Mouse (Mus musculus): ENCODE results near the gene Sept1. TPM values are rescaled to one million over a fixed set of nuclear protein-coding genes. Genes with fewer than 3 reads are reported as not detected.

The Sept1 gene
- total RNA-seq, 2 experiments from 2014 or later = 25.5 to 47.7 TPM

- no peak for ATAC-seq (replicated peaks; ENCODE audit: low FRiP score, low TSS enrichment, poor library complexity, severe bottlenecking)
Observed at GRCm38 (mm10) chr7:127165607-127166493, 67.1 kb downstream of the Sept1 start.

Other genes starting within 250 kb of the Sept1 start
- 5.6 and 7.9 TPM in 2 replicates for gene Mvp, start 218.5 kb downstream of the Sept1 start, total RNA-seq (2014; fragmentation: Nextera tagmentation)
- gene Mvp, start 218.5 kb downstream of the Sept1 start, total RNA-seq (2017) = 13.5 and 19.7 TPM in 2 replicates
- gene Pagr1b, start 216.6 kb downstream of the Sept1 start, total RNA-seq (2014; fragmentation: Nextera tagmentation) = 0.66 TPM in 1 of 2 replicates, not detected in the other
- 4.5 and 8.7 TPM in 2 replicates for gene Pagr1b, start 216.6 kb downstream of the Sept1 start, total RNA-seq (2017)
- gene Pagr1a, start 215.8 kb downstream of the Sept1 start, total RNA-seq (2014; fragmentation: Nextera tagmentation) = 62.5 and 66.9 TPM in 2 replicates
- gene Pagr1a, start 215.8 kb downstream of the Sept1 start, total RNA-seq (2017) = 24.5 TPM in 1 of 2 replicates, not detected in the other
- gene Gm42742, start 212.0 kb downstream of the Sept1 start, total RNA-seq (2014; fragmentation: Nextera tagmentation) = 0.47 and 3.3 TPM in 2 replicates
- gene Gm42742, start 212.0 kb downstream of the Sept1 start, total RNA-seq (2017) = 22.6 TPM in 1 of 2 replicates, not detected in the other
- gene Prrt2, start 211.9 kb downstream of the Sept1 start, total RNA-seq (2014; fragmentation: Nextera tagmentation) = 0.74 and 2.0 TPM in 2 replicates
- 0.80 and 2.3 TPM in 2 replicates for gene Prrt2, start 211.9 kb downstream of the Sept1 start, total RNA-seq (2017)
- gene Maz, start 206.1 kb downstream of the Sept1 start, total RNA-seq (2014; fragmentation: Nextera tagmentation) = 256 and 270 TPM in 2 replicates
- 54.2 and 70.0 TPM in 2 replicates for gene Maz, start 206.1 kb downstream of the Sept1 start, total RNA-seq (2017)
- gene Kif22, start 190.7 kb downstream of the Sept1 start, total RNA-seq (2014; fragmentation: Nextera tagmentation) = 68.1 and 120 TPM in 2 replicates
- gene Kif22, start 190.7 kb downstream of the Sept1 start, total RNA-seq (2017) = 56.1 and 67.7 TPM in 2 replicates
- gene Zg16, start 145.8 kb downstream of the Sept1 start, total RNA-seq (2014; fragmentation: Nextera tagmentation) = 61.9 and 97.7 TPM in 2 replicates
- 27.8 and 47.2 TPM in 2 replicates for gene Zg16, start 145.8 kb downstream of the Sept1 start, total RNA-seq (2017)
- 17.6 and 18.5 TPM in 2 replicates for gene AI467606, start 141.8 kb downstream of the Sept1 start, total RNA-seq (2014; fragmentation: Nextera tagmentation)
- 14.2 and 17.9 TPM in 2 replicates for gene AI467606, start 141.8 kb downstream of the Sept1 start, total RNA-seq (2017)
- 4.4 and 8.2 TPM in 2 replicates for gene Qprt, start 110.9 kb downstream of the Sept1 start, total RNA-seq (2014; fragmentation: Nextera tagmentation)
- 1.7 and 5.3 TPM in 2 replicates for gene Qprt, start 110.9 kb downstream of the Sept1 start, total RNA-seq (2017)
- 134 and 142 TPM in 2 replicates for gene Spn, start 95.3 kb downstream of the Sept1 start, total RNA-seq (2014; fragmentation: Nextera tagmentation)
- 294 and 351 TPM in 2 replicates for gene Spn, start 95.3 kb downstream of the Sept1 start, total RNA-seq (2017)
- 49.6 and 54.8 TPM in 2 replicates for gene Cd2bp2, start 37.1 kb downstream of the Sept1 start, total RNA-seq (2014; fragmentation: Nextera tagmentation)
- gene Cd2bp2, start 37.1 kb downstream of the Sept1 start, total RNA-seq (2017) = 51.8 and 63.3 TPM in 2 replicates
- gene Tbc1d10b, start 24.7 kb downstream of the Sept1 start, total RNA-seq (2014; fragmentation: Nextera tagmentation) = 25.5 and 35.8 TPM in 2 replicates
- gene Tbc1d10b, start 24.7 kb downstream of the Sept1 start, total RNA-seq (2017) = 23.9 and 41.0 TPM in 2 replicates
- gene Mylpf, start 24.2 kb downstream of the Sept1 start, total RNA-seq (2014; fragmentation: Nextera tagmentation) = 36.1 and 48.6 TPM in 2 replicates
- gene Mylpf, start 24.2 kb downstream of the Sept1 start, total RNA-seq (2017) = 22.2 and 30.8 TPM in 2 replicates
- 17.0 and 18.3 TPM in 2 replicates for gene Zfp553, start 69 bp downstream of the Sept1 start, total RNA-seq (2014; fragmentation: Nextera tagmentation)
- 22.7 and 31.7 TPM in 2 replicates for gene Zfp553, start 69 bp downstream of the Sept1 start, total RNA-seq (2017)
- 15.1 and 16.6 TPM in 2 replicates for gene Zfp771, start 11.1 kb upstream of the Sept1 start, total RNA-seq (2014; fragmentation: Nextera tagmentation)
- 13.6 and 14.1 TPM in 2 replicates for gene Zfp771, start 11.1 kb upstream of the Sept1 start, total RNA-seq (2017)
- gene Dctpp1, start 27.6 kb upstream of the Sept1 start, total RNA-seq (2014; fragmentation: Nextera tagmentation) = 61.0 and 138 TPM in 2 replicates
- gene Dctpp1, start 27.6 kb upstream of the Sept1 start, total RNA-seq (2017) = 44.5 and 48.2 TPM in 2 replicates
- gene Sephs2, start 40.9 kb upstream of the Sept1 start, total RNA-seq (2014; fragmentation: Nextera tagmentation) = 61.7 and 74.2 TPM in 2 replicates
- 115 and 130 TPM in 2 replicates for gene Sephs2, start 40.9 kb upstream of the Sept1 start, total RNA-seq (2017)
- 5.5 and 11.4 TPM in 2 replicates for gene Itgal, start 63.1 kb upstream of the Sept1 start, total RNA-seq (2014; fragmentation: Nextera tagmentation)
- 2.6 and 4.6 TPM in 2 replicates for gene Itgal, start 63.1 kb upstream of the Sept1 start, total RNA-seq (2017)
- gene Zfp768, start 112.5 kb upstream of the Sept1 start, total RNA-seq (2014; fragmentation: Nextera tagmentation) = 3.5 and 8.4 TPM in 2 replicates
- 3.0 and 4.4 TPM in 2 replicates for gene Zfp768, start 112.5 kb upstream of the Sept1 start, total RNA-seq (2017)
- gene Zfp747, start 142.9 kb upstream of the Sept1 start, total RNA-seq (2014; fragmentation: Nextera tagmentation) = 7.7 and 8.3 TPM in 2 replicates
- gene Zfp747, start 142.9 kb upstream of the Sept1 start, total RNA-seq (2017) = 4.0 and 10.9 TPM in 2 replicates
- 2.3 and 4.0 TPM in 2 replicates for gene 9130019O22Rik, start 154.0 kb upstream of the Sept1 start, total RNA-seq (2014; fragmentation: Nextera tagmentation)
- gene 9130019O22Rik, start 154.0 kb upstream of the Sept1 start, total RNA-seq (2017) = 3.6 and 4.8 TPM in 2 replicates
- 3.1 and 8.6 TPM in 2 replicates for gene E430018J23Rik, start 160.5 kb upstream of the Sept1 start, total RNA-seq (2014; fragmentation: Nextera tagmentation)
- gene E430018J23Rik, start 160.5 kb upstream of the Sept1 start, total RNA-seq (2017) = 7.8 TPM in 2 replicates
- gene Zfp764, start 173.7 kb upstream of the Sept1 start, total RNA-seq (2014; fragmentation: Nextera tagmentation) = 1.8 and 6.5 TPM in 2 replicates
- gene Zfp764, start 173.7 kb upstream of the Sept1 start, total RNA-seq (2017) = 3.7 and 4.2 TPM in 2 replicates
- gene Zfp688, start 188.9 kb upstream of the Sept1 start, total RNA-seq (2014; fragmentation: Nextera tagmentation) = 6.9 and 14.9 TPM in 2 replicates
- gene Zfp688, start 188.9 kb upstream of the Sept1 start, total RNA-seq (2017) = 6.8 and 11.2 TPM in 2 replicates
- 3.6 and 5.8 TPM in 2 replicates for gene Zfp689, start 216.0 kb upstream of the Sept1 start, total RNA-seq (2014; fragmentation: Nextera tagmentation)
- 2.0 and 2.5 TPM in 2 replicates for gene Zfp689, start 216.0 kb upstream of the Sept1 start, total RNA-seq (2017)
- 76.2 and 109 TPM in 2 replicates for gene Prr14, start 226.5 kb upstream of the Sept1 start, total RNA-seq (2014; fragmentation: Nextera tagmentation)
- gene Prr14, start 226.5 kb upstream of the Sept1 start, total RNA-seq (2017) = 33.1 and 34.2 TPM in 2 replicates
- gene Fbrs, start 246.1 kb upstream of the Sept1 start, total RNA-seq (2014; fragmentation: Nextera tagmentation) = 86.2 and 111 TPM in 2 replicates
- 11.8 and 17.7 TPM in 2 replicates for gene Fbrs, start 246.1 kb upstream of the Sept1 start, total RNA-seq (2017)

All from megakaryocyte-erythroid progenitor cell, adult 5-6 weeks (primary cell).